Mouse (Mus musculus) liver, postnatal 0 days (tissue): Measurements from ENCODE around the gene Pmp22. TPM values are rescaled to one million over a fixed set of nuclear protein-coding genes. Genes with fewer than 3 reads are reported as not detected.

Experiments
- ATAC-seq: fragments of 200-750 bp; cut with Nextera tagmentation; 2 replicates; pipeline ENCODE4 v1.8.0; 2017; ENCODE audit warnings: mild to moderate bottlenecking, moderate library complexity
- DNase-seq: peaks from one replicate; pipeline ENCODE4 v3.0.0-alpha.2; 2016
- H3K27ac ChIP-seq: fragments of 300-500 bp; sonication (generic); 2 replicates; pipeline ENCODE4 v1.5.1; 2014; ENCODE audit warnings: antibody characterized with exemption, moderate library complexity, mild to moderate bottlenecking, low read depth
- H3K27me3 ChIP-seq: fragments of 300-500 bp; sonication (generic); 2 replicates; pipeline ENCODE4 v1.6.1; 2014; ENCODE audit warnings: low read length, control low read depth, mixed read lengths; ENCODE audit not compliant: insufficient read depth
- H3K36me3 ChIP-seq: fragments of 300-500 bp; sonication (generic); replicated peaks from 2 replicates; pipeline ENCODE4 v1.6.1; 2014; ENCODE audit warnings: mild to moderate bottlenecking, control low read depth, low read length, moderate library complexity, mixed read lengths; ENCODE audit not compliant: insufficient read depth
- H3K4me1 ChIP-seq: fragments of 300-500 bp; sonication (generic); 2 replicates; pipeline ENCODE4 v1.6.1; 2014; ENCODE audit warnings: antibody characterized with exemption, mild to moderate bottlenecking, control low read depth; ENCODE audit not compliant: insufficient read depth
- H3K4me2 ChIP-seq: fragments of 300-500 bp; sonication (generic); 2 replicates; pipeline ENCODE4 v1.6.1; 2014; ENCODE audit warnings: low read depth, mild to moderate bottlenecking, low read length, moderate library complexity, mixed read lengths
- H3K4me3 ChIP-seq: fragments of 300-500 bp; sonication (generic); 2 replicates; pipeline ENCODE4 v1.5.1; 2014; ENCODE audit warnings: low read depth, low read length
- H3K9ac ChIP-seq: fragments of 300-500 bp; sonication (generic); replicated peaks from 2 replicates; pipeline ENCODE4 v1.6.1; 2014; ENCODE audit warnings: mild to moderate bottlenecking, moderate library complexity
- H3K9me3 ChIP-seq: fragments of 300-500 bp; sonication (generic); 2 replicates; pipeline ENCODE4 v1.6.1; 2016; ENCODE audit warnings: mild to moderate bottlenecking, control low read depth, low read length, mixed read lengths
- CTCF ChIP-seq: sonication (generic); IDR thresholded peaks from 2 replicates; pipeline ENCODE4 v1.5.1; 2016; ENCODE audit warnings: antibody characterized with exemption, low read depth
- EP300 ChIP-seq: IDR thresholded peaks from 2 replicates; pipeline ENCODE4 v1.6.1; 2016; ENCODE audit warnings: antibody characterized with exemption, low read depth, mild to moderate bottlenecking
- WGBS: fragments of 180-500 bp; shearing (Covaris S2); extraction: QIAGEN DNeasy Blood & Tissue Kit; methylation state at CpG from one replicate; pipeline ENCODE4 v1.1.7; 2014; ENCODE audit not compliant: insufficient replicate concordance; 5-methylcytosine and 5-hydroxymethylcytosine counted together
- polyA plus RNA-seq: library from polyadenylated mRNA; unstranded; fragments of >200 nt; fragmentation: Nextera tagmentation; extraction: Ambion mirVana; gene quantifications from 2 replicates; pipeline ENCODE4 v1.2.1, GENCODE M21; 2015

Pmp22 gene
- polyA plus RNA-seq, 1 experiment from 2014 or later = 12.9 TPM

DNA sequence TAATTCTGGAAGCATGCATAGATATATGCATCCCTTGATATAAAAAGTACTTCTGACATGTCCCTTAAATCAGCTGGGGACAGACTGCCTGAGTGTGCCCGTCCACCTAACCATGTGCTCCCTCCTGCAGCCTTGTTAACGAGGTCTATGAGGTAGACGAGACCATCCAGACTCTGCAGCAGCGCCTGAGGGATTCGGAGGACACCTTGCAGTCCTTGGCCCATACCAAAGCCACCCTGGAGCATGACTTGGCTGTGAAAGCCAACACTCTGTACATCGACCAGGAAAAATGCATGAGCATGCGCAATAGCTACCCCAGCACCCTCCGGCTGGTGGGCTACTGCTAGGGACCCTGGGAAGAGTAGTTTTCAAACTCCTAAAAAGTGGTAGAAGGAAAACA lies 34.3 kb upstream of the Pmp22 start:
- no peak overlapping the region for H3K27ac ChIP-seq
- TF ChIP-seq EP300 = no peak
- no peak for TF ChIP-seq CTCF
- no peak overlapping the region for H3K4me2 ChIP-seq
- 74% methylated on average over 8 of the region's 8 CpGs for WGBS
- H3K4me3 ChIP-seq = no peak overlapping the region
- no peaks in the 10 kb centered on the region; the same call in 1 of the 2 replicates for H3K4me1 ChIP-seq
- H3K36me3 ChIP-seq = no peaks in the 10 kb centered on the region
- no peak overlapping the region for H3K9ac ChIP-seq
- DNase-seq = no peak
- no peaks in the 10 kb centered on the region for H3K9me3 ChIP-seq
- no peaks in the 10 kb centered on the region for H3K27me3 ChIP-seq
- no peak for ATAC-seq

DNA sequence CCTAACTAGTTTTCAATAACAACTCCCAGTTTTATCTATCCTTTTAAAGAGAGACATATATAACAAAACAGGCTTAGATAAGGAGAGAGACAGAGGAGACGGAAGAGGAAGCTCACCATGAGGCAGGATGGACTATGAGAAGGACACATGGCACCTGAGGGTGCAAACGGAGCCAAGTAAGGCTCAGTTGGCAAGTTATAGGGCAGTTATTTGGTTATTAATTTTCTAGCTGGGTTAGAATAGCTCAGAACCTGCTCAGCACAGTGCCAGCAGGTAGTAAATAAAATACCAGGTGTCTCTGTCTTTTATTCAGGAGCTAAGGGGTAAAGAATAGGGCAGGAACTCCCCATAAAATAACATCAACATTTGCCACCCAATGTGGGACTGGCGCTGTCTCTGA lies 30.8 kb upstream of the Pmp22 start:
- no peak overlapping the region for H3K4me3 ChIP-seq
- DNase-seq = no peak
- H3K9ac ChIP-seq = no peak overlapping the region
- TF ChIP-seq CTCF (no peak), EP300 (no peak)
- no peaks in the 10 kb centered on the region for H3K9me3 ChIP-seq
- no peak overlapping the region for H3K4me2 ChIP-seq
- no peaks in the 10 kb centered on the region for H3K27me3 ChIP-seq
- H3K36me3 ChIP-seq = no peaks in the 10 kb centered on the region
- no peak for ATAC-seq
- no peak overlapping the region for H3K27ac ChIP-seq
- no peaks in the 10 kb centered on the region for H3K4me1 ChIP-seq
- WGBS = 70% methylated on average over 3 of the region's 3 CpGs

DNA sequence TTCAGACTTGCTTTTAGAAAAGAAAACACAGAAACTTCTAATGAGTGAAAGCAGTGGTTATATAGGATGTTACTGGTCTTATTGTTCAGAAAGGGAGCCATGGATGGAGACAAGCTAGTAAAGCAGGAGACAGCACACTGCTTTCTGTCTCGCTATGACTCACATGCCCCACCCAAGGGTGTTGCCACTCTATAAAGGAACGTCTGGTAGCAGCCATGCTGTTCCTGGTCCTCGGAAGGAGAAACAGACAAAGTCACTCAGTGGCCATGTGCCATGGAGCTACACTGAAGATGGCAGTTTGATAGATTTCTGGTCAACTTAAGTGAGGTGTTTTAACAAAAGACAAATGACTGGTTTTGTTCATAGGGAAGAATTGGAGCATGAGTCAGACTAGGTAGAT lies 29.4 kb upstream of the Pmp22 start:
- WGBS = 61% methylated on average over 3 of the region's 3 CpGs
- H3K4me3 ChIP-seq = no peak overlapping the region
- no peak overlapping the region for H3K27ac ChIP-seq
- no peak overlapping the region for H3K4me2 ChIP-seq
- no peak for ATAC-seq
- no peak for DNase-seq
- no peaks in the 10 kb centered on the region for H3K36me3 ChIP-seq
- no peak for TF ChIP-seq CTCF
- TF ChIP-seq EP300 = no peak
- no peaks in the 10 kb centered on the region for H3K4me1 ChIP-seq
- no peaks in the 10 kb centered on the region for H3K9me3 ChIP-seq
- H3K9ac ChIP-seq = no peak overlapping the region
- H3K27me3 ChIP-seq = no peaks in the 10 kb centered on the region

DNA sequence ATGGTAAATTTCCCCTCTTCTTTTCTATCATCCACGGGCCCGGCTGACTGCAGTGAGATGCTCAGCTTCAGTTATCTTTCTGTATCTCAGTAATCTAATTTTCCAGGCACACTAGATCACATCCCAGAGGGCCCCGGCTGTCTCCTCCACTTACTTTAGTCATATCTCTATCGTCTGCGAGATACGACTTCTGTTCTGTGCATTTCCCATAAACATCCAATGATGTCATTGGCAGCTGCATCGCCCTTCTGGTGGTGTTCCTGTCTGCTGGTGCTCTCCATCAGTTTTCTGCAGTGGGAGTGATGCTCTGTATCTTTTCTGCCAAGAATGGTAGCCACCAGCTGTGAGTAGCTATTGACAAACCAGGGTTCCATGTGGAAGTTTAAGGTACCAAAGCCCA lies 25.5 kb upstream of the Pmp22 start:
- TF ChIP-seq EP300 (no peak), CTCF (no peak)

DNA sequence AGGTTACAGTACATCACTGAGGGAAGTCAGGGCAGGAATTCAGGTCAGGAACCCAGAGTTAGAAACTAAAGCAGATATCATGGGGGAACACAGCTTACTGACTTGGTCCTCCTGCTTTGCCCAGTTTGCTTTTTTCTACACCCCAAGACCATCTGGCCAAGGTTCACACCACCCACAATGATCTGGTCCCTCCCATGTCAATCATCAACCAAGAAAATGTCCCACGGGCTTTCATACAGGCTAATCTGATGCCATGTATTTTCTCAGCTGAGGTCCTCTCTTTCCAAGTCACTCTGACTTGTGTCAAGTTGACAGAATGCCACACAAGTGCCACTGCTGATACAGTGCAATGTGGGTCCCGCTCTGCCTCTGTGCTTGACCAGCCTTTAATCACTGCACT lies 24.8 kb upstream of the Pmp22 start:
- WGBS = 60% methylated on average over 2 of the region's 2 CpGs
- TF ChIP-seq CTCF (no peak), EP300 (no peak)
- Histone ChIP-seq H3K4me2 (no peak overlapping the region), H3K9ac (no peak overlapping the region), H3K27ac (no peak overlapping the region), H3K9me3 (no peaks in the 10 kb centered on the region), H3K4me1 (no peaks in the 10 kb centered on the region), H3K4me3 (no peak overlapping the region), H3K27me3 (no peaks in the 10 kb centered on the region), H3K36me3 (no peaks in the 10 kb centered on the region)
- no peak for ATAC-seq
- DNase-seq = no peak

More for the DNA sequence above, 25.5 kb upstream of the Pmp22 start:
- Histone ChIP-seq H3K9me3 (no peaks in the 10 kb centered on the region), H3K4me3 (no peak overlapping the region), H3K27me3 (no peaks in the 10 kb centered on the region), H3K4me2 (no peak overlapping the region), H3K9ac (no peak overlapping the region), H3K27ac (no peak overlapping the region), H3K36me3 (no peaks in the 10 kb centered on the region), H3K4me1 (no peaks in the 10 kb centered on the region)
- WGBS = 78% methylated on average over 7 of the region's 7 CpGs
- no peak for ATAC-seq
- no peak for DNase-seq

DNA sequence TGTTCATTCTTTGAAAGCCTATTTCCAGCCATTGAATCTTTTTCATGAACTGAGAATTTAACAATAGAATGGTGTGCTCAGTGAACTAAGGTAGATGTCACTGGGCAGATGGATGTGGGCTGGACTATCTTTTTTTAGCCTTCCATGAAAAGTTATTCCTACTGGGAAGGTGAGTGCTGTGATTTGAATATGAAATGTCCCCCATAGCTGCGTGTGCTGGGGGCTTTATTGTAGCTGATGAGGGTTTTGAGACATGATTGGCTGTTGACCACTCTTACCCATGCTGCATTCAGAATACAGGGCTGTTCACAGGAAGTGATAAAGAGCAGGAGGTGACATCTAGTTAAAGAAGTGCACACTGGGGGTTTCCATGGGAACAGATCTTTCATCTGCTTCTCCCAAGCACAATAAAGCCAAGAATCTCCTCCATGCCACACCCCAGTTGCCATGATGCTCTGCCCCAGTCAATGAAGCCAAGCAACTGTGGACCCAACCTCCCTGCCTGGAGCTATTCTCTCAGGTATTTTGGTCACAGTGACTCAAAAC lies 19.5 kb upstream of the Pmp22 start:
- DNase-seq (no peak), ATAC-seq (no peak)
- Histone ChIP-seq H3K4me1 (no peaks in the 10 kb centered on the region), H3K4me2 (no peak overlapping the region), H3K9me3 (no peaks in the 10 kb centered on the region), H3K9ac (no peak overlapping the region), H3K36me3 (no peaks in the 10 kb centered on the region), H3K4me3 (no peak overlapping the region), H3K27ac (no peak overlapping the region), H3K27me3 (no peaks in the 10 kb centered on the region)
- 38% methylated on average over 1 of the region's 1 CpGs for WGBS
- TF ChIP-seq EP300 = no peak
- TF ChIP-seq CTCF = no peak

DNA sequence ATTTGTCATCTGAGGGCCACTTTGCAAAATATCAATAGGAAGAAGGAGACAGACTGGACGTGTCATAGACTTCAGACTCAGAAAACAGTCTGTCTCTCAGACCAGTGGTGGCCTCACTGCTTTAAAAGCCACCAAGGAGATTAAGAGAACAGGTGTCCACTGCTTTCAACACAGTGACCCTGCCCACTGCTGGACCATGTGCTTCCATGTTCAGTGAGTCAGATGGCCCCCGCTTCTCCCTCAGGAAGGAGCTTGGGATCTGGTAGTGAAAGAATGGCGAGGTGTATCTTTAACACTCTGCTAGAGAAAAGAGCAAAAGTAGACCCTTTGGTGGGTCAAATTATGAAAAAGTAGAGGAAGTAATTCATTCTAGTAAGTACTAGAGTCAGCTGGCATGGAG lies 18.5 kb upstream of the Pmp22 start:
- WGBS = 75% methylated on average over 3 of the region's 3 CpGs
- Histone ChIP-seq H3K4me3 (no peak overlapping the region), H3K27me3 (no peaks in the 10 kb centered on the region), H3K9ac (no peak overlapping the region), H3K9me3 (no peaks in the 10 kb centered on the region), H3K4me2 (no peak overlapping the region), H3K36me3 (no peaks in the 10 kb centered on the region), H3K27ac (no peak overlapping the region), H3K4me1 (no peaks in the 10 kb centered on the region)
- no peak for ATAC-seq
- DNase-seq = no peak
- TF ChIP-seq CTCF (no peak), EP300 (no peak)
